Comparison of ENCODE assay signal across 19 mouse cellular contexts in genomic region chr11:32575964-32576759, GRCm38 (mm10). TPM values are rescaled to one million over a fixed set of nuclear protein-coding genes. Genes with fewer than 3 reads are reported as not detected.
DNase-seq lines count a peak whose midpoint lies in the region; ATAC-seq lines count a peak whose summit lies in the region.
"Had no signal": no experiment of that assay in that cellular context is flagged by ENCODE, and none has a peak within 500 bp of the region (broad histone marks: within the 10 kb centered on the region; RNA-seq: fewer than 3 reads in every experiment).

No protein-coding gene starts in this region.

- H3K9me3 ChIP-seq in kidney, embryonic 15.5 days (replicated peaks) = no peaks in the 10 kb centered on the region
- no peaks in the 10 kb centered on the region for H3K9me3 ChIP-seq in embryonic facial prominence, embryonic 10.5 days
- H3K9me3 ChIP-seq in hindbrain, embryonic 12.5 days (replicated peaks) = no peaks in the 10 kb centered on the region
- H3K9me3 ChIP-seq in midbrain, embryonic 13.5 days = no peaks in the 10 kb centered on the region
- no peaks in the 10 kb centered on the region for H3K9me3 ChIP-seq in liver, embryonic 12.5 days (replicated peaks)

- no peaks in the 10 kb centered on the region for H3K36me3 ChIP-seq in kidney, embryonic 15.5 days
- no peaks in the 10 kb centered on the region for H3K36me3 ChIP-seq in embryonic facial prominence, embryonic 10.5 days (replicated peaks)
- H3K36me3 ChIP-seq in hindbrain, embryonic 12.5 days = no peaks in the 10 kb centered on the region
- H3K36me3 ChIP-seq in midbrain, embryonic 13.5 days = no peaks in the 10 kb centered on the region
- H3K36me3 ChIP-seq in liver, embryonic 12.5 days = peaks cover 12% of the 10 kb centered on the region; the same call in 1 of the 2 replicates

- H3K9ac ChIP-seq in kidney, embryonic 15.5 days = no peak overlapping the region
- H3K9ac ChIP-seq in hindbrain, embryonic 12.5 days = no peak overlapping the region
- no peak overlapping the region for H3K9ac ChIP-seq in midbrain, embryonic 13.5 days (replicated peaks)
- no peak overlapping the region for H3K9ac ChIP-seq in liver, embryonic 12.5 days
- H3K9ac ChIP-seq: liver, embryonic 14.5 days had no signal

- no peak for DNase-seq in kidney, postnatal 14 days
- no peak for DNase-seq in embryonic facial prominence, embryonic 10.5 days (ENCODE audit: low spot score)
- no peak for DNase-seq in lung, adult 18-20 months
- DNase-seq in spleen, postnatal 14 days (ENCODE audit: low spot score in 2 of 2) = no peak
- DNase-seq: adrenal gland, postnatal 14 days; cerebellum, adult 8-10 months; kidney, postnatal 36 days; layer of hippocampus, adult 9-11 months; lung, postnatal 10 days; right cerebral cortex, postnatal 25 days; thymus, postnatal 14 days had no signal

- peak; percentile 88 for ATAC-seq in kidney, embryonic 15.5 days (replicated peaks; ENCODE audit: low FRiP score)
- ATAC-seq in hindbrain, embryonic 12.5 days (ENCODE audit: low FRiP score) = peak; percentile 48; the same call in 1 of the 2 replicates
- ATAC-seq in midbrain, embryonic 13.5 days = no peak
- ATAC-seq in liver, embryonic 12.5 days = no peak
- ATAC-seq: forebrain, embryonic 16.5 days had no signal

- no peak overlapping the region for H3K4me3 ChIP-seq in kidney, embryonic 15.5 days (replicated peaks)
- H3K4me3 ChIP-seq in embryonic facial prominence, embryonic 10.5 days = no peak overlapping the region
- H3K4me3 ChIP-seq in hindbrain, embryonic 12.5 days = no peak overlapping the region
- no peak overlapping the region for H3K4me3 ChIP-seq in midbrain, embryonic 13.5 days (replicated peaks)
- H3K4me3 ChIP-seq in liver, embryonic 12.5 days = no peak overlapping the region
- H3K4me3 ChIP-seq: myocyte had no signal

- peak overlapping the region; percentile 46; the same call in 1 of the 2 replicates for H3K27ac ChIP-seq in kidney, embryonic 15.5 days
- H3K27ac ChIP-seq in embryonic facial prominence, embryonic 10.5 days (replicated peaks) = peak overlapping the region; percentile 10; the same call in 1 of the 2 replicates
- H3K27ac ChIP-seq in hindbrain, embryonic 12.5 days = peak overlapping the region; percentile 70; the same call in 1 of the 2 replicates
- peak overlapping the region; percentile 35 for H3K27ac ChIP-seq in midbrain, embryonic 13.5 days
- H3K27ac ChIP-seq in liver, embryonic 12.5 days = no peak overlapping the region
- H3K27ac ChIP-seq: liver, embryonic 14.5 days had no signal

- H3K27me3 ChIP-seq in kidney, embryonic 15.5 days = no peaks in the 10 kb centered on the region
- no peaks in the 10 kb centered on the region for H3K27me3 ChIP-seq in embryonic facial prominence, embryonic 10.5 days (replicated peaks; ENCODE audit: low read depth, poor library complexity, severe bottlenecking)
- H3K27me3 ChIP-seq in hindbrain, embryonic 12.5 days = no peaks in the 10 kb centered on the region
- no peaks in the 10 kb centered on the region for H3K27me3 ChIP-seq in midbrain, embryonic 13.5 days
- H3K27me3 ChIP-seq in liver, embryonic 12.5 days (replicated peaks) = no peaks in the 10 kb centered on the region

- 45% methylated on average over 6 of the region's 6 CpGs for WGBS in kidney, embryonic 15.5 days
- 84% methylated on average over 6 of the region's 6 CpGs for WGBS in embryonic facial prominence, embryonic 10.5 days
- 79% methylated on average over 6 of the region's 6 CpGs for WGBS in hindbrain, embryonic 12.5 days
- WGBS in midbrain, embryonic 13.5 days = 80% methylated on average over 6 of the region's 6 CpGs
- WGBS in liver, embryonic 12.5 days (ENCODE audit: insufficient replicate concordance) = 79% methylated on average over 6 of the region's 6 CpGs

- H3K4me1 ChIP-seq in kidney, embryonic 15.5 days = peaks cover 28% of the 10 kb centered on the region
- peaks cover 19% of the 10 kb centered on the region for H3K4me1 ChIP-seq in embryonic facial prominence, embryonic 10.5 days
- H3K4me1 ChIP-seq in hindbrain, embryonic 12.5 days = peaks cover 11% of the 10 kb centered on the region; the same call in 1 of the 2 replicates
- H3K4me1 ChIP-seq in midbrain, embryonic 13.5 days (replicated peaks) = peaks cover 8% of the 10 kb centered on the region; the same call in 1 of the 2 replicates
- H3K4me1 ChIP-seq in liver, embryonic 12.5 days = peaks cover 9% of the 10 kb centered on the region; the same call in 1 of the 2 replicates

- no peak overlapping the region for H3K4me2 ChIP-seq in kidney, embryonic 15.5 days
- H3K4me2 ChIP-seq in hindbrain, embryonic 12.5 days (replicated peaks) = no peak overlapping the region
- no peak overlapping the region for H3K4me2 ChIP-seq in midbrain, embryonic 13.5 days (replicated peaks)
- H3K4me2 ChIP-seq in liver, embryonic 12.5 days = no peak overlapping the region

RNA-seq across cellular contexts. Expression of gene Stk10, which starts 43.1 kb away (rescaled TPM):
- 5.4 TPM in 2 replicates for polyA plus RNA-seq in kidney, embryonic 15.5 days (2015; fragmentation: Nextera tagmentation; extraction: Ambion mirVana)
- polyA plus RNA-seq in embryonic facial prominence, embryonic 10.5 days (2016; fragmentation: Nextera tagmentation; extraction: Ambion mirVana) = 2.2 and 3.0 TPM in 2 replicates
- 2.5 and 3.3 TPM in 2 replicates for polyA plus RNA-seq in hindbrain, embryonic 12.5 days (2016; fragmentation: Nextera tagmentation; extraction: Ambion mirVana)
- polyA plus RNA-seq in midbrain, embryonic 13.5 days (2015; fragmentation: Nextera tagmentation; extraction: Ambion mirVana) = 1.1 and 2.3 TPM in 2 replicates
- polyA plus RNA-seq in liver, embryonic 12.5 days (2016; fragmentation: Nextera tagmentation; extraction: Ambion mirVana) = 5.7 and 6.0 TPM in 2 replicates

RNA-seq across cellular contexts. Expression of gene Efcab9, which starts 44.3 kb away (rescaled TPM):
- polyA plus RNA-seq in kidney, embryonic 15.5 days (2015; fragmentation: Nextera tagmentation; extraction: Ambion mirVana) = 0.42 TPM in 1 of 2 replicates, not detected in the other
- 0.39 TPM in 1 of 2 replicates, not detected in the other for polyA plus RNA-seq in embryonic facial prominence, embryonic 10.5 days (2016; fragmentation: Nextera tagmentation; extraction: Ambion mirVana)
- polyA plus RNA-seq in hindbrain, embryonic 12.5 days (2016; fragmentation: Nextera tagmentation; extraction: Ambion mirVana) = not detected in 2 replicates
- 0.35 TPM in 1 of 2 replicates, not detected in the other for polyA plus RNA-seq in midbrain, embryonic 13.5 days (2015; fragmentation: Nextera tagmentation; extraction: Ambion mirVana)
- polyA plus RNA-seq in liver, embryonic 12.5 days (2016; fragmentation: Nextera tagmentation; extraction: Ambion mirVana) = 0.28 and 0.56 TPM in 2 replicates
- polyA plus RNA-seq: forebrain, embryonic 16.5 days; limb, embryonic 11.5 days had no signal

Comparison
In these comparisons a context has a peak if more than half of its experiments do, and no peak if none do; other contexts are left out.
1. ATAC-seq: peak in kidney, embryonic 15.5 days (single experiment) and hindbrain, embryonic 12.5 days (single experiment); none in midbrain, embryonic 13.5 days (single experiment) and liver, embryonic 12.5 days (single experiment).